Mouse (Mus musculus): ENCODE data around the gene Pipox. TPM values are rescaled to one million over a fixed set of nuclear protein-coding genes. Genes with fewer than 3 reads are reported as not detected.

Pipox gene
- total and polyA plus RNA-seq, 2 experiments from 2014 or later = 3.6 to 5.1 TPM

GRCm38 (mm10) chr11:77926666-77927065, 32.8 kb upstream of the Pipox start:
- TF ChIP-seq CTCF (IDR thresholded peaks at IDR 0.05) = no peak
- H3K27ac ChIP-seq (ENCODE audit: low read depth, low read length) = no peak overlapping the region; the same call in 1 of the 2 replicates
- H3K4me2 ChIP-seq (ENCODE audit: low read depth, low read length, poor library complexity, severe bottlenecking) = no peak overlapping the region
- 0 out of 2 replicates have a peak, but pooled peaks cover 3% of the 10 kb centered on the region for H3K4me1 ChIP-seq (ENCODE audit: insufficient read depth, low read length)
- no peak for ATAC-seq (ENCODE audit: low FRiP score)
- no peaks in the 10 kb centered on the region for H3K27me3 ChIP-seq (ENCODE audit: insufficient read depth, low read length)
- H3K4me3 ChIP-seq (ENCODE audit: low read depth, low read length) = no peak overlapping the region
- no peaks in the 10 kb centered on the region for H3K36me3 ChIP-seq (ENCODE audit: insufficient read depth, low read length)
- DNase-seq (ENCODE audit: low spot score) = no peak
- no peak overlapping the region for H3K9ac ChIP-seq (replicated peaks; ENCODE audit: low read length, poor library complexity, severe bottlenecking)
- WGBS = 17% methylated on average over 9 of the region's 9 CpGs
- H3K9me3 ChIP-seq (ENCODE audit: low read length) = no peaks in the 10 kb centered on the region

GRCm38 (mm10) chr11:77925836-77926657, 32.2 kb upstream of the Pipox start:
- no peak for TF ChIP-seq CTCF (IDR thresholded peaks at IDR 0.05)
- Histone ChIP-seq H3K9me3 (ENCODE audit: low read length) (no peaks in the 10 kb centered on the region), H3K9ac (replicated peaks; ENCODE audit: low read length, poor library complexity, severe bottlenecking) (no peak overlapping the region), H3K27ac (ENCODE audit: low read depth, low read length) (no peak overlapping the region), H3K4me2 (ENCODE audit: low read depth, low read length, poor library complexity, severe bottlenecking) (no peak overlapping the region), H3K4me3 (ENCODE audit: low read depth, low read length) (no peak overlapping the region), H3K36me3 (ENCODE audit: insufficient read depth, low read length) (no peaks in the 10 kb centered on the region), H3K4me1 (ENCODE audit: insufficient read depth, low read length) (0 out of 2 replicates have a peak, but pooled peaks cover 3% of the 10 kb centered on the region), H3K27me3 (ENCODE audit: insufficient read depth, low read length) (no peaks in the 10 kb centered on the region)
- ATAC-seq (ENCODE audit: low FRiP score) = no peak
- WGBS = 28% methylated on average over 9 of the region's 9 CpGs
- peak; percentile 66 for DNase-seq (ENCODE audit: low spot score)

DNA sequence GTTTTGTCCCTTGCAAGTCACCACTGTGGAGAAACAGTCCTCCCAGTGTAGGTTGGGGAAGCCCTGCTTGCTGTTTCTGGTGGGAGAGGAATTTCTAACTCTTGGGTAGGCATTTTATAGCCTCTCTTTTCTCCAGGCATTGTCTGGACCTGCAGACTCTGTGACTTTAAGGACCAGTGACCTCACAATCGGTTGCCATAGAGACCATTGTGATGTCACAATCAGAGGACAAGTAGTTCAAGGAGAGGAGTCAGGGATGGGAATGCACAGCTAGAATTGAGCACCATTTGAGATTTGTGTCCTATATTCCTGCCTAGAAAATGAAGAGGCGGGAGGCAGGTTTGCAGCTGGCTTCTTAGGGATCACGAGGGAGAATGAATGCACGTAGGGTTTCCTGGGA, 29.4 kb upstream of the Pipox start:
- Histone ChIP-seq H3K4me2 (ENCODE audit: low read depth, low read length, poor library complexity, severe bottlenecking) (no peak overlapping the region), H3K27me3 (ENCODE audit: insufficient read depth, low read length) (no peaks in the 10 kb centered on the region), H3K4me1 (ENCODE audit: insufficient read depth, low read length) (0 out of 2 replicates have a peak, but pooled peaks cover 3% of the 10 kb centered on the region), H3K9me3 (ENCODE audit: low read length) (no peaks in the 10 kb centered on the region), H3K27ac (ENCODE audit: low read depth, low read length) (no peak overlapping the region), H3K9ac (replicated peaks; ENCODE audit: low read length, poor library complexity, severe bottlenecking) (no peak overlapping the region), H3K36me3 (ENCODE audit: insufficient read depth, low read length) (no peaks in the 10 kb centered on the region), H3K4me3 (ENCODE audit: low read depth, low read length) (no peak overlapping the region)
- ATAC-seq (ENCODE audit: low FRiP score) (no peak), DNase-seq (ENCODE audit: low spot score) (no peak)
- WGBS = 62% methylated on average over 4 of the region's 4 CpGs
- no peak for TF ChIP-seq CTCF (IDR thresholded peaks at IDR 0.05)

DNA sequence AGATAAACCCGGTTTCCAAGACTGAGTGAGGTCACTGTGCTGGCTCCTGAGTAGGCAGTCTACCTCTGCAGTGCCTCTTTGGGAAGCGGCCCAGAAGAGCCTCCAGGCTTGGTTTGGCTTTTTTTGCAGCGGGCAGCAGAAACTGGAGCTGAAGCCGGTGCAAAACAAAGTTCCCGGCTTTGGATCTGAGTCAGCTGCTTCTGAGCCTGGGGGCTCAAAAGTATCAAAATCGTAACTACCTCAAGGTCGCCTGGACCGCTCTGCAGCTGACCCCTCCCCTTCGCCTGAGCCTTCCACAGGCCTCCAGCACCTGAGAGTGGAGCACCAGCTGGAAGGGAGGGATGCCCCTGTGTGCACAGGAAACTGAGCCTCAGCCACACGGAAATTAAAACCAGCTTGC, 23.3 kb upstream of the Pipox start:
- TF ChIP-seq CTCF (IDR thresholded peaks at IDR 0.05) = no peak
- ATAC-seq (ENCODE audit: low FRiP score) = no peak
- H3K4me2 ChIP-seq (ENCODE audit: low read depth, low read length, poor library complexity, severe bottlenecking) = no peak overlapping the region
- H3K36me3 ChIP-seq (ENCODE audit: insufficient read depth, low read length) = no peaks in the 10 kb centered on the region
- H3K27me3 ChIP-seq (ENCODE audit: insufficient read depth, low read length) = no peaks in the 10 kb centered on the region
- no peak overlapping the region for H3K9ac ChIP-seq (replicated peaks; ENCODE audit: low read length, poor library complexity, severe bottlenecking)
- H3K9me3 ChIP-seq (ENCODE audit: low read length) = no peaks in the 10 kb centered on the region
- peaks cover 14% of the 10 kb centered on the region for H3K4me1 ChIP-seq (ENCODE audit: insufficient read depth, low read length)
- H3K27ac ChIP-seq (ENCODE audit: low read depth, low read length) = no peak overlapping the region
- WGBS = 59% methylated on average over 10 of the region's 10 CpGs
- H3K4me3 ChIP-seq (ENCODE audit: low read depth, low read length) = no peak overlapping the region
- no peak for DNase-seq (ENCODE audit: low spot score)

GRCm38 (mm10) chr11:77916741-77917140, 22.8 kb upstream of the Pipox start:
- H3K27me3 ChIP-seq (ENCODE audit: insufficient read depth, low read length) = no peaks in the 10 kb centered on the region
- no peaks in the 10 kb centered on the region for H3K36me3 ChIP-seq (ENCODE audit: insufficient read depth, low read length)
- DNase-seq (ENCODE audit: low spot score) (no peak), ATAC-seq (ENCODE audit: low FRiP score) (no peak)
- H3K9ac ChIP-seq (replicated peaks; ENCODE audit: low read length, poor library complexity, severe bottlenecking) = no peak overlapping the region
- H3K27ac ChIP-seq (ENCODE audit: low read depth, low read length) = no peak overlapping the region
- no peaks in the 10 kb centered on the region for H3K9me3 ChIP-seq (ENCODE audit: low read length)
- H3K4me3 ChIP-seq (ENCODE audit: low read depth, low read length) = no peak overlapping the region
- 83% methylated on average over 4 of the region's 4 CpGs for WGBS
- TF ChIP-seq CTCF (IDR thresholded peaks at IDR 0.05) = no peak
- H3K4me2 ChIP-seq (ENCODE audit: low read depth, low read length, poor library complexity, severe bottlenecking) = no peak overlapping the region
- H3K4me1 ChIP-seq (ENCODE audit: insufficient read depth, low read length) = peaks cover 14% of the 10 kb centered on the region

GRCm38 (mm10) chr11:77914598-77915260, 20.8 kb upstream of the Pipox start:
- no peak for DNase-seq (ENCODE audit: low spot score)
- ATAC-seq (ENCODE audit: low FRiP score) = no peak
- H3K4me3 ChIP-seq (ENCODE audit: low read depth, low read length) = peak overlapping the region; percentile 18; the same call in 1 of the 2 replicates

More at GRCm38 (mm10) chr11:77914598-77915260, 20.8 kb upstream of the Pipox start:
- H3K9me3 ChIP-seq (ENCODE audit: low read length) = no peaks in the 10 kb centered on the region
- H3K27me3 ChIP-seq (ENCODE audit: insufficient read depth, low read length) = no peaks in the 10 kb centered on the region
- H3K36me3 ChIP-seq (ENCODE audit: insufficient read depth, low read length) = no peaks in the 10 kb centered on the region
- H3K27ac ChIP-seq (ENCODE audit: low read depth, low read length) = 0 out of 2 replicates have a peak overlapping the region, but pooled peaks have one; percentile 12
- peaks cover 14% of the 10 kb centered on the region for H3K4me1 ChIP-seq (ENCODE audit: insufficient read depth, low read length)
- H3K9ac ChIP-seq (replicated peaks; ENCODE audit: low read length, poor library complexity, severe bottlenecking) = 0 out of 2 replicates have a peak overlapping the region, but pooled peaks have one; percentile 5
- peak overlapping the region; percentile 43 for H3K4me2 ChIP-seq (ENCODE audit: low read depth, low read length, poor library complexity, severe bottlenecking)
- no peak for TF ChIP-seq CTCF (IDR thresholded peaks at IDR 0.05)
- 7% methylated on average over 29 of the region's 32 CpGs for WGBS
